Mouse (Mus musculus): ENCODE measurements at regions not wholly inside any gene's neighbourhood (a gene's known extent, or its start where the extent isn't known, plus 50 kb on each side); places are given as distances from the start of the nearest gene placed in this dataset.

- TF ChIP-seq POLR2A (IDR thresholded peaks at IDR 0.05; ENCODE audit: insufficient read length, low read depth) = no peak
- no peak for TF ChIP-seq CEBPB (IDR thresholded peaks at IDR 0.05; ENCODE audit: insufficient read depth, poor library complexity, severe bottlenecking)
- no peak for TF ChIP-seq REST (IDR thresholded peaks at IDR 0.05; ENCODE audit: insufficient read depth, insufficient read length)
- no peak for TF ChIP-seq USF1 (IDR thresholded peaks at IDR 0.05; ENCODE audit: low read depth)
- TF ChIP-seq MYOG (IDR thresholded peaks at IDR 0.05; ENCODE audit: control insufficient read depth in 1 of 3, insufficient read depth in 1 of 3, insufficient read length in 2 of 3, low read depth in 2 of 3) = no peak
- TF ChIP-seq MAX (IDR thresholded peaks at IDR 0.05; ENCODE audit: low read depth) = no peak
- TF ChIP-seq MYOD1 (IDR thresholded peaks at IDR 0.05; ENCODE audit: control insufficient read depth in 1 of 3, insufficient read length in 2 of 3, low read depth in 2 of 3) = no peak
- no peak for TF ChIP-seq SRF (IDR thresholded peaks at IDR 0.05; ENCODE audit: control insufficient read depth, insufficient read length, low read depth)
- TF ChIP-seq TCF12 (IDR thresholded peaks at IDR 0.05; ENCODE audit: insufficient read depth, poor library complexity, severe bottlenecking) = no peak
- TF ChIP-seq POLR2AphosphoS2 (IDR thresholded peaks at IDR 0.05; ENCODE audit: insufficient read length, low read depth) = no peak
- no peak for TF ChIP-seq E2F4 (IDR thresholded peaks at IDR 0.05; ENCODE audit: insufficient read depth)
Observed at GRCm38 (mm10) chr13:3715019-3715418, 81.2 kb downstream of the Asb13 start.
